Mouse (Mus musculus) embryonic facial prominence, embryonic 12.5 days (tissue): ENCODE data around the gene Zar1l. TPM values are rescaled to one million over a fixed set of nuclear protein-coding genes. Genes with fewer than 3 reads are reported as not detected.

Experiments
- ATAC-seq: fragments of 200-750 bp; cut with Nextera tagmentation; 2 replicates; pipeline ENCODE4 v1.8.0; 2017; ENCODE audit not compliant: insufficient number of reproducible peaks, insufficient read depth, low FRiP score, low TSS enrichment
- H3K27ac ChIP-seq: fragments of 300-500 bp; sonication (generic); 2 replicates; pipeline ENCODE4 v1.5.1; 2016; ENCODE audit warnings: mild to moderate bottlenecking
- H3K27me3 ChIP-seq: fragments of 300-500 bp; sonication (generic); 2 replicates; pipeline ENCODE4 v1.6.1; 2016; ENCODE audit warnings: mild to moderate bottlenecking, moderate library complexity
- H3K36me3 ChIP-seq: fragments of 300-500 bp; sonication (generic); 2 replicates; pipeline ENCODE4 v1.6.1; 2016; ENCODE audit warnings: mild to moderate bottlenecking
- H3K4me1 ChIP-seq: fragments of 300-500 bp; sonication (generic); 2 replicates; pipeline ENCODE4 v1.6.1; 2016
- H3K4me2 ChIP-seq: fragments of 300-500 bp; sonication (generic); replicated peaks from 2 replicates; pipeline ENCODE4 v1.6.1; 2016; ENCODE audit warnings: mild to moderate bottlenecking, moderate library complexity
- H3K4me3 ChIP-seq: fragments of 300-500 bp; sonication (generic); 2 replicates; pipeline ENCODE4 v1.5.1; 2016; ENCODE audit warnings: mild to moderate bottlenecking
- H3K9ac ChIP-seq: fragments of 300-500 bp; sonication (generic); 2 replicates; pipeline ENCODE4 v1.6.1; 2016; ENCODE audit warnings: mild to moderate bottlenecking, moderate library complexity
- H3K9me3 ChIP-seq: fragments of 300-500 bp; sonication (generic); 2 replicates; pipeline ENCODE4 v1.6.1; 2016; ENCODE audit warnings: mild to moderate bottlenecking, moderate library complexity
- WGBS: fragments of 180-500 bp; shearing (Covaris S2); methylation state at CpG from one replicate; pipeline ENCODE4 v1.1.7; 2016; 5-methylcytosine and 5-hydroxymethylcytosine counted together
- polyA plus RNA-seq: library from polyadenylated mRNA; unstranded; fragments of >200 nt; fragmentation: Nextera tagmentation; extraction: Ambion mirVana; gene quantifications from 2 replicates; pipeline ENCODE4 v1.2.1, GENCODE M21; 2016

Gene Zar1l
- polyA plus RNA-seq, result not detected in 2 replicates

- no peak for ATAC-seq
- Histone ChIP-seq H3K4me3 (no peak within 1 kb of the TSS), H3K36me3 (no peaks in the 10 kb centered on the region), H3K4me2 (no peak within 1 kb of the TSS), H3K4me1 (no peaks in the 10 kb centered on the region), H3K9me3 (no peaks in the 10 kb centered on the region), H3K27me3 (no peaks in the 10 kb centered on the region), H3K27ac (no peak within 1 kb of the TSS), H3K9ac (no peak within 1 kb of the TSS)
- WGBS, result 53% methylated on average over 4 of the region's 4 CpGs
Measured at GRCm38 (mm10) chr5:150518064-150518463, at the start of gene Zar1l. TSS of gene Zar1l (minus strand) at chr5:150518164.

GRCm38 (mm10) chr5:150566971-150567370 is 49.0 kb upstream of the Zar1l start:
- 91% methylated on average over 5 of the region's 5 CpGs for WGBS
- no peak overlapping the region for H3K4me2 ChIP-seq
- H3K4me1 ChIP-seq, result no peaks in the 10 kb centered on the region
- H3K9me3 ChIP-seq, result no peaks in the 10 kb centered on the region
- H3K27me3 ChIP-seq, result no peaks in the 10 kb centered on the region
- no peak overlapping the region for H3K9ac ChIP-seq
- H3K27ac ChIP-seq, result no peak overlapping the region
- H3K4me3 ChIP-seq, result no peak overlapping the region
- peaks cover 63% of the 10 kb centered on the region for H3K36me3 ChIP-seq
- no peak for ATAC-seq

- peaks cover 66% of the 10 kb centered on the region for H3K36me3 ChIP-seq
- ATAC-seq, result no peak
Measured at GRCm38 (mm10) chr5:150566226-150566625, 48.3 kb upstream of the Zar1l start.

GRCm38 (mm10) chr5:150564426-150564825 is 46.5 kb upstream of the Zar1l start:
- H3K4me2 ChIP-seq, result no peak overlapping the region
- H3K9ac ChIP-seq, result no peak overlapping the region
- H3K27ac ChIP-seq, result no peak overlapping the region
- no peaks in the 10 kb centered on the region for H3K9me3 ChIP-seq
- WGBS, result 93% methylated on average over 6 of the region's 6 CpGs
- H3K4me3 ChIP-seq, result no peak overlapping the region
- no peaks in the 10 kb centered on the region for H3K27me3 ChIP-seq
- H3K4me1 ChIP-seq, result no peaks in the 10 kb centered on the region
- H3K36me3 ChIP-seq, result peaks cover 69% of the 10 kb centered on the region
- no peak for ATAC-seq

More at GRCm38 (mm10) chr5:150566226-150566625, 48.3 kb upstream of the Zar1l start:
- H3K27me3 ChIP-seq, result no peaks in the 10 kb centered on the region
- 81% methylated on average over 3 of the region's 3 CpGs for WGBS
- H3K4me3 ChIP-seq, result no peak overlapping the region
- H3K4me1 ChIP-seq, result no peaks in the 10 kb centered on the region
- H3K9me3 ChIP-seq, result no peaks in the 10 kb centered on the region
- H3K9ac ChIP-seq, result no peak overlapping the region
- no peak overlapping the region for H3K4me2 ChIP-seq
- no peak overlapping the region for H3K27ac ChIP-seq

- Histone ChIP-seq H3K9me3 (no peaks in the 10 kb centered on the region), H3K27me3 (no peaks in the 10 kb centered on the region), H3K4me2 (no peak overlapping the region), H3K36me3 (peaks cover 64% of the 10 kb centered on the region), H3K4me3 (no peak overlapping the region), H3K9ac (no peak overlapping the region), H3K27ac (no peak overlapping the region), H3K4me1 (no peaks in the 10 kb centered on the region)
- no peak for ATAC-seq
- WGBS, result 91% methylated on average over 5 of the region's 5 CpGs
Measured at GRCm38 (mm10) chr5:150561783-150562182, 43.8 kb upstream of the Zar1l start.

- Histone ChIP-seq H3K36me3 (peaks cover 62% of the 10 kb centered on the region), H3K4me2 (no peak overlapping the region), H3K4me3 (no peak overlapping the region)
Measured at GRCm38 (mm10) chr5:150561376-150561775, 43.4 kb upstream of the Zar1l start.

GRCm38 (mm10) chr5:150560851-150561250 is 42.9 kb upstream of the Zar1l start:
- WGBS, result 98% methylated on average over 5 of the region's 5 CpGs
- Histone ChIP-seq H3K36me3 (peaks cover 57% of the 10 kb centered on the region), H3K4me2 (no peak overlapping the region), H3K9me3 (no peaks in the 10 kb centered on the region), H3K4me1 (no peaks in the 10 kb centered on the region), H3K27ac (no peak overlapping the region), H3K9ac (no peak overlapping the region), H3K4me3 (no peak overlapping the region), H3K27me3 (no peaks in the 10 kb centered on the region)
- no peak for ATAC-seq

More at GRCm38 (mm10) chr5:150561376-150561775, 43.4 kb upstream of the Zar1l start:
- H3K4me1 ChIP-seq, result no peaks in the 10 kb centered on the region
- no peak overlapping the region for H3K27ac ChIP-seq
- no peak overlapping the region for H3K9ac ChIP-seq
- ATAC-seq, result no peak
- H3K9me3 ChIP-seq, result no peaks in the 10 kb centered on the region
- no peaks in the 10 kb centered on the region for H3K27me3 ChIP-seq

- H3K36me3 ChIP-seq, result peaks cover 56% of the 10 kb centered on the region
- WGBS, result 91% methylated on average over 6 of the region's 6 CpGs
Measured at GRCm38 (mm10) chr5:150559519-150560103, 41.6 kb upstream of the Zar1l start.

GRCm38 (mm10) chr5:150551637-150552036 is 33.7 kb upstream of the Zar1l start:
- no peak overlapping the region for H3K9ac ChIP-seq
- no peaks in the 10 kb centered on the region for H3K4me1 ChIP-seq

More at GRCm38 (mm10) chr5:150559519-150560103, 41.6 kb upstream of the Zar1l start:
- Histone ChIP-seq H3K27ac (no peak overlapping the region), H3K4me1 (no peaks in the 10 kb centered on the region), H3K9ac (no peak overlapping the region), H3K9me3 (no peaks in the 10 kb centered on the region), H3K4me3 (no peak overlapping the region), H3K4me2 (no peak overlapping the region), H3K27me3 (no peaks in the 10 kb centered on the region)
- ATAC-seq, result no peak

GRCm38 (mm10) chr5:150543184-150543583 is 25.2 kb upstream of the Zar1l start:
- 89% methylated on average over 2 of the region's 2 CpGs for WGBS
- no peak overlapping the region for H3K4me3 ChIP-seq

More at GRCm38 (mm10) chr5:150551637-150552036, 33.7 kb upstream of the Zar1l start:
- Histone ChIP-seq H3K27me3 (no peaks in the 10 kb centered on the region), H3K27ac (no peak overlapping the region), H3K4me2 (no peak overlapping the region), H3K36me3 (peaks cover 36% of the 10 kb centered on the region), H3K9me3 (no peaks in the 10 kb centered on the region), H3K4me3 (no peak overlapping the region)
- WGBS, result 73% methylated on average over 3 of the region's 3 CpGs
- no peak for ATAC-seq

GRCm38 (mm10) chr5:150541302-150541701 is 23.3 kb upstream of the Zar1l start:
- H3K36me3 ChIP-seq, result peaks cover 39% of the 10 kb centered on the region
- H3K27ac ChIP-seq, result no peak overlapping the region
- no peaks in the 10 kb centered on the region for H3K9me3 ChIP-seq
- no peak for ATAC-seq
- H3K4me1 ChIP-seq, result no peaks in the 10 kb centered on the region
- no peaks in the 10 kb centered on the region for H3K27me3 ChIP-seq
- H3K4me3 ChIP-seq, result no peak overlapping the region
- H3K9ac ChIP-seq, result no peak overlapping the region
- no peak overlapping the region for H3K4me2 ChIP-seq
- WGBS, result 95% methylated on average over 1 of the region's 1 CpGs

More at GRCm38 (mm10) chr5:150543184-150543583, 25.2 kb upstream of the Zar1l start:
- no peak overlapping the region for H3K9ac ChIP-seq
- no peaks in the 10 kb centered on the region for H3K27me3 ChIP-seq
- H3K36me3 ChIP-seq, result peaks cover 24% of the 10 kb centered on the region
- no peaks in the 10 kb centered on the region for H3K9me3 ChIP-seq
- no peak overlapping the region for H3K27ac ChIP-seq
- no peak overlapping the region for H3K4me2 ChIP-seq
- no peaks in the 10 kb centered on the region for H3K4me1 ChIP-seq
- no peak for ATAC-seq

GRCm38 (mm10) chr5:150525239-150525638 is 7.3 kb upstream of the Zar1l start:
- Histone ChIP-seq H3K36me3 (peaks cover 8% of the 10 kb centered on the region; the same call in 1 of the 2 replicates), H3K4me1 (0 out of 2 replicates have a peak, but pooled peaks cover 6% of the 10 kb centered on the region), H3K27ac (no peak overlapping the region), H3K9ac (no peak overlapping the region), H3K9me3 (no peaks in the 10 kb centered on the region), H3K27me3 (no peaks in the 10 kb centered on the region), H3K4me2 (no peak overlapping the region), H3K4me3 (no peak overlapping the region)
- 87% methylated on average over 2 of the region's 2 CpGs for WGBS
- no peak for ATAC-seq
